Mouse (Mus musculus) bone marrow, adult 2 months (tissue): ENCODE measurements around the gene Maml3.

Experiments used
- CTCF ChIP-seq: fragments of 200-500 bp; IDR thresholded peaks from 2 replicates; pipeline ENCODE4 v1.5.1; 2011; ENCODE audit warnings: low read length, control low read depth; ENCODE audit not compliant: control insufficient read depth, insufficient read depth
- POLR2A ChIP-seq: fragments of 200-500 bp; IDR thresholded peaks from 2 replicates; pipeline ENCODE4 v1.6.1; 2011; ENCODE audit warnings: low read depth, mild to moderate bottlenecking, control low read depth, low read length, borderline replicate concordance; ENCODE audit not compliant: control insufficient read depth

GRCm38 (mm10) chr3:52091261-52091797, 13.5 kb downstream of the Maml3 start:
- TF ChIP-seq POLR2A (no peak), CTCF (no peak)
